Mouse (Mus musculus) effector memory CD4-positive, alpha-beta T cell, adult 7 months (primary cell): Measurements from ENCODE around the gene Tgfa. TPM values are rescaled to one million over a fixed set of nuclear protein-coding genes. Genes with fewer than 3 reads are reported as not detected.

Source experiments
- polyA plus RNA-seq: library from polyadenylated mRNA; unstranded; fragments of 100-300 nt; shearing (Covaris generic); gene quantifications from one replicate; pipeline ENCODE4 v1.2.1, GENCODE M21; 2017

Gene Tgfa
- 0.40 TPM for polyA plus RNA-seq

DNA sequence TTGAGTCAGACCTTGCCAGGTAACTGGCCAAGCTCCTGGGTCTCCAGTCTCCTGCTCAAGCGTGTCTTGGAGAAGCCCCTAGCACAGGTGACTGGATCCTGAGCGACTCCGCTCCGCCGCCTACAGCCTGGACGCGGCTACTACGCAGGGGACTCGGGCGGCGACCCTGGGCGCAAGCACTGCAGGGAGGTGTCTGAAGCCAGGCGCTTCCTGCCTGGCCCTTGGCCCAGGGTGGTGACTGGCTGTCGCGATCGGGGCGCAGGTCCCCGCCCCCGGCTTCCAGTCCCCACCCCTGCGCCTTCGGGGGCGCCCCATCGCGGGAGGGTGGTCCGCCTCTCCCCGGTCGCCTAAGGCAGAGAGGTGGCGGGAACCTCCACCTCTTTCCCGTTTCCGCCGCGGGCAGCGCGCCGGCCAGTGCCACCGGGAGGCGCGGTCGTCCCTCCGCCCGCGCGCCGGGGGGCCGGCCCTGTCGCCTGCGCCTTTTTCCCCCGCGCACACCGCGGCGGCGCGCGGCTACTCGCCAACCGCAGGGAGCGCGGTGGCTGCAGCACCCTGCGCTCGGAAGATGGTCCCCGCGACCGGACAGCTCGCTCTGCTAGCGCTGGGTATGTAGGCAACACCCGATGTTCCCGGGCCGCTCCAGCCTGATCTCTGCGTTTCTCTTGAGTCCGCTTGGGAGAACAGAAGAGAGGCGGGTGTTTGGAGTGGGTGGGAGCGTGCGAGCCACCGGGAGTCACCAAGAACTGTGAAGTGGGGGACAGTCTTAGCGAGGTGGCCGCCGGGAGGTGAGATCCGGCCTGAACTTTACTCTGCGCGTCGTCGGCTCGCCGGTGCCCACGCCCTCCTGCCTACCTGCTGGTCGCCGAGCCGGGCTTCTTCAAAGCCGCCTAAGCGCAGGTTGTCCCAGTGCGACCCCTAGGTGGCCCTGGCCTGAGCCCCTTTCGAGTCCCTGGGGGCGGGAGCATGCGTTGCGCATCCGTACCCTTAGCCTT is at the start of gene Tgfa:
Gene Tgfa (plus strand): TSS at position 283 of the 992 bp plus-strand sequence.

Other genes starting within 250 kb of the Tgfa start
- 232 TPM for gene Dusp11, start 233.6 kb upstream of the Tgfa start, polyA plus RNA-seq
- gene Figla, start 179.1 kb upstream of the Tgfa start, polyA plus RNA-seq: not detected
- gene Add2, start 166.5 kb upstream of the Tgfa start, polyA plus RNA-seq: 0.20 TPM
- 27.1 TPM for gene Fam136a, start 170.4 kb downstream of the Tgfa start, polyA plus RNA-seq
- gene Snrpg, start 176.1 kb downstream of the Tgfa start, polyA plus RNA-seq: 390 TPM
- gene Pcyox1, start 201.9 kb downstream of the Tgfa start, polyA plus RNA-seq: 4.9 TPM
- gene Tia1, start 209.0 kb downstream of the Tgfa start, polyA plus RNA-seq: 69.5 TPM
- not detected for gene Gm44790, start 231.4 kb downstream of the Tgfa start, polyA plus RNA-seq
- gene C87436, start 243.2 kb downstream of the Tgfa start, polyA plus RNA-seq: 38.4 TPM